Mouse (Mus musculus) gastrocnemius, postnatal 4 days (tissue): ENCODE results near the gene E130114P18Rik. TPM values are rescaled to one million over a fixed set of nuclear protein-coding genes. Genes with fewer than 3 reads are reported as not detected.

Source experiments
- DNase-seq, 2 experiments: peaks; one replicate each; pipeline ENCODE4 v3.0.0; 2021 to 2022; ENCODE audit warnings: low spot score in 2 of 2, mixed read lengths in 2 of 2
- total RNA-seq, 2 experiments: library from RNA; stranded (reverse); gene quantifications; 2 replicates each; pipeline ENCODE4 v1.2.3; 2021

E130114P18Rik gene
- total RNA-seq, 2 experiments from 2014 or later, result 3.6 to 4.4 TPM

GRCm38 (mm10) chr4:97757207-97757977 lies 20.5 kb downstream of the E130114P18Rik start:
- peak; percentile 44 to 80 for DNase-seq

- DNase-seq, result peak in 1 of 2 experiments; percentile 51
Measured at GRCm38 (mm10) chr4:97754241-97754640, 23.6 kb downstream of the E130114P18Rik start.

- DNase-seq, result no peak
Measured at GRCm38 (mm10) chr4:97753521-97753920, 24.4 kb downstream of the E130114P18Rik start.

- no peak for DNase-seq
Measured at GRCm38 (mm10) chr4:97752276-97753010, 25.4 kb downstream of the E130114P18Rik start.

- DNase-seq, result peak; percentile 66 to 80
Measured at GRCm38 (mm10) chr4:97751483-97752251, 26.2 kb downstream of the E130114P18Rik start.

- DNase-seq, result peak; percentile 85 to 94
Measured at GRCm38 (mm10) chr4:97751030-97751482, 26.8 kb downstream of the E130114P18Rik start.

GRCm38 (mm10) chr4:97750401-97750800 lies 27.5 kb downstream of the E130114P18Rik start:
- no peak for DNase-seq

GRCm38 (mm10) chr4:97746106-97746900 lies 31.6 kb downstream of the E130114P18Rik start:
- no peak for DNase-seq

- DNase-seq, result peak; percentile 72 to 81
Measured at GRCm38 (mm10) chr4:97745296-97746105, 32.4 kb downstream of the E130114P18Rik start.

- no peak for DNase-seq
Measured at GRCm38 (mm10) chr4:97743932-97744331, 33.9 kb downstream of the E130114P18Rik start.

GRCm38 (mm10) chr4:97733392-97733791 lies 44.5 kb downstream of the E130114P18Rik start:
- no peak for DNase-seq

- no peak for DNase-seq
Measured at GRCm38 (mm10) chr4:97730416-97730815, 47.5 kb downstream of the E130114P18Rik start.

GRCm38 (mm10) chr4:97729999-97730398 lies 47.9 kb downstream of the E130114P18Rik start:
- DNase-seq, result no peak

- DNase-seq, result no peak
Measured at GRCm38 (mm10) chr4:97728520-97728919, 49.4 kb downstream of the E130114P18Rik start.

- DNase-seq, result no peak
Measured at GRCm38 (mm10) chr4:97723374-97723773, 54.5 kb downstream of the E130114P18Rik start.

GRCm38 (mm10) chr4:97722666-97723065 lies 55.2 kb downstream of the E130114P18Rik start:
- DNase-seq, result no peak

- DNase-seq, result no peak
Measured at GRCm38 (mm10) chr4:97714616-97715015, 63.3 kb downstream of the E130114P18Rik start.

- no peak for DNase-seq
Measured at GRCm38 (mm10) chr4:97714101-97714615, 63.7 kb downstream of the E130114P18Rik start.

GRCm38 (mm10) chr4:97712547-97712946 lies 65.3 kb downstream of the E130114P18Rik start:
- DNase-seq, result no peak
